Mouse (Mus musculus): ENCODE results near the gene Vdac1. TPM values are rescaled to one million over a fixed set of nuclear protein-coding genes. Genes with fewer than 3 reads are reported as not detected.
A peak's percentile ranks its signal among the peaks of the same experiment; 100 is the strongest.
"Not testable (repeated sequence)": the region's sequence is repeated elsewhere in the genome, so short reads cannot be mapped to it uniquely, and the experiment has no call there.

The Vdac1 gene
- polyA plus RNA-seq, 1 experiment = 374 TPM

GRCm38 (mm10) chr11:52348156-52348555 lies 12.5 kb upstream of the Vdac1 start:
- H3K4me1 ChIP-seq (ENCODE audit: control insufficient read depth, insufficient read depth, low read length) = peaks cover 5% of the 10 kb centered on the region
- TF ChIP-seq POLR2A (IDR thresholded peaks at IDR 0.05; ENCODE audit: insufficient read depth, low read depth, low read length) (no peak), CTCF (IDR thresholded peaks at IDR 0.05; ENCODE audit: insufficient read depth, low read depth, low read length) (no peak)
- WGBS = 84% methylated on average over 4 of the region's 4 CpGs
- no peak overlapping the region for H3K4me3 ChIP-seq (ENCODE audit: insufficient read depth, low read depth, low read length)
- H3K27ac ChIP-seq (ENCODE audit: insufficient read depth, low read depth, low read length) = no peak overlapping the region

- WGBS = 65% methylated on average over 3 of the region's 3 CpGs
- H3K4me1 ChIP-seq (ENCODE audit: control insufficient read depth, insufficient read depth, low read length) = peaks cover 5% of the 10 kb centered on the region
- no peak for TF ChIP-seq CTCF (IDR thresholded peaks at IDR 0.05; ENCODE audit: insufficient read depth, low read depth, low read length)
- no peak for TF ChIP-seq POLR2A (IDR thresholded peaks at IDR 0.05; ENCODE audit: insufficient read depth, low read depth, low read length)
- no peak overlapping the region for H3K27ac ChIP-seq (ENCODE audit: insufficient read depth, low read depth, low read length)
- H3K4me3 ChIP-seq (ENCODE audit: insufficient read depth, low read depth, low read length) = no peak overlapping the region
Observed at GRCm38 (mm10) chr11:52348724-52349123, 11.9 kb upstream of the Vdac1 start.

- WGBS = 7% methylated on average over 9 of the region's 9 CpGs
- TF ChIP-seq POLR2A (IDR thresholded peaks at IDR 0.05; ENCODE audit: insufficient read depth, low read depth, low read length) (no peak), CTCF (IDR thresholded peaks at IDR 0.05; ENCODE audit: insufficient read depth, low read depth, low read length) (no peak)
- peaks cover 3% of the 10 kb centered on the region for H3K4me1 ChIP-seq (ENCODE audit: control insufficient read depth, insufficient read depth, low read length)
- H3K4me3 ChIP-seq (ENCODE audit: insufficient read depth, low read depth, low read length) = no peak overlapping the region
- no peak overlapping the region for H3K27ac ChIP-seq (ENCODE audit: insufficient read depth, low read depth, low read length)
Observed at GRCm38 (mm10) chr11:52350924-52351323, 9.7 kb upstream of the Vdac1 start.

- TF ChIP-seq CTCF (IDR thresholded peaks at IDR 0.05; ENCODE audit: insufficient read depth, low read depth, low read length) = no peak
- TF ChIP-seq POLR2A (IDR thresholded peaks at IDR 0.05; ENCODE audit: insufficient read depth, low read depth, low read length) = no peak
- 94% methylated on average over 3 of the region's 3 CpGs for WGBS
- H3K4me3 ChIP-seq (ENCODE audit: insufficient read depth, low read depth, low read length) = no peak overlapping the region
- no peak overlapping the region for H3K27ac ChIP-seq (ENCODE audit: insufficient read depth, low read depth, low read length)
- H3K4me1 ChIP-seq (ENCODE audit: control insufficient read depth, insufficient read depth, low read length) = no peaks in the 10 kb centered on the region
Observed at GRCm38 (mm10) chr11:52352271-52352670, 8.4 kb upstream of the Vdac1 start.

GRCm38 (mm10) chr11:52354644-52355043 lies 6.0 kb upstream of the Vdac1 start:
- 88% methylated on average over 5 of the region's 5 CpGs for WGBS
- no peak overlapping the region for H3K4me3 ChIP-seq (ENCODE audit: insufficient read depth, low read depth, low read length)
- TF ChIP-seq CTCF (IDR thresholded peaks at IDR 0.05; ENCODE audit: insufficient read depth, low read depth, low read length) = no peak
- TF ChIP-seq POLR2A (IDR thresholded peaks at IDR 0.05; ENCODE audit: insufficient read depth, low read depth, low read length) = no peak
- no peak overlapping the region for H3K27ac ChIP-seq (ENCODE audit: insufficient read depth, low read depth, low read length)
- H3K4me1 ChIP-seq (ENCODE audit: control insufficient read depth, insufficient read depth, low read length) = peaks cover 2% of the 10 kb centered on the region

GRCm38 (mm10) chr11:52355601-52356000 lies 5.1 kb upstream of the Vdac1 start:
- TF ChIP-seq CTCF (IDR thresholded peaks at IDR 0.05; ENCODE audit: insufficient read depth, low read depth, low read length) = no peak
- no peak for TF ChIP-seq POLR2A (IDR thresholded peaks at IDR 0.05; ENCODE audit: insufficient read depth, low read depth, low read length)
- H3K27ac ChIP-seq (ENCODE audit: insufficient read depth, low read depth, low read length) = no peak overlapping the region
- H3K4me3 ChIP-seq (ENCODE audit: insufficient read depth, low read depth, low read length) = no peak overlapping the region
- peaks cover 8% of the 10 kb centered on the region for H3K4me1 ChIP-seq (ENCODE audit: control insufficient read depth, insufficient read depth, low read length)
- WGBS = 79% methylated on average over 1 of the region's 1 CpGs

GRCm38 (mm10) chr11:52357091-52357490 lies 3.6 kb upstream of the Vdac1 start:
- H3K27ac ChIP-seq (ENCODE audit: insufficient read depth, low read depth, low read length); H3K4me3 ChIP-seq (ENCODE audit: insufficient read depth, low read depth, low read length); H3K4me1 ChIP-seq (ENCODE audit: control insufficient read depth, insufficient read depth, low read length): not testable (repeated sequence)
- WGBS = 97% methylated on average over 5 of the region's 5 CpGs

GRCm38 (mm10) chr11:52358520-52358919 lies 2.1 kb upstream of the Vdac1 start:
- no peak for TF ChIP-seq POLR2A (IDR thresholded peaks at IDR 0.05; ENCODE audit: insufficient read depth, low read depth, low read length)
- no peak for TF ChIP-seq CTCF (IDR thresholded peaks at IDR 0.05; ENCODE audit: insufficient read depth, low read depth, low read length)
- H3K4me1 ChIP-seq (ENCODE audit: control insufficient read depth, insufficient read depth, low read length) = peaks cover 16% of the 10 kb centered on the region
- WGBS = 29% methylated on average over 4 of the region's 4 CpGs
- no peak overlapping the region for H3K27ac ChIP-seq (ENCODE audit: insufficient read depth, low read depth, low read length)
- no peak overlapping the region for H3K4me3 ChIP-seq (ENCODE audit: insufficient read depth, low read depth, low read length)

GRCm38 (mm10) chr11:52359686-52360470 lies 782 bp upstream of the Vdac1 start:
- H3K27ac ChIP-seq (ENCODE audit: insufficient read depth, low read depth, low read length) = peak overlapping the region; percentile 88
- WGBS = 20% methylated on average over 22 of the region's 22 CpGs
- TF ChIP-seq CTCF (IDR thresholded peaks at IDR 0.05; ENCODE audit: insufficient read depth, low read depth, low read length) (no peak), POLR2A (IDR thresholded peaks at IDR 0.05; ENCODE audit: insufficient read depth, low read depth, low read length) (no peak)
- peaks cover 26% of the 10 kb centered on the region for H3K4me1 ChIP-seq (ENCODE audit: control insufficient read depth, insufficient read depth, low read length)
- peak overlapping the region; percentile 70 for H3K4me3 ChIP-seq (ENCODE audit: insufficient read depth, low read depth, low read length)
